Mouse (Mus musculus): ENCODE results near the gene Usp54. TPM values are rescaled to one million over a fixed set of nuclear protein-coding genes. Genes with fewer than 3 reads are reported as not detected.
A peak's percentile ranks its signal among the peaks of the same experiment; 100 is the strongest.

Gene Usp54
- total RNA-seq (2021), result 10 to 100 TPM; 12.6 to 16.6 TPM
- long read RNA-seq, experiment 1, partial matches to known transcripts, result 2 of 3 reads
- long read RNA-seq, experiment 1, other reads (novel, unspliced or antisense), result 1 of 3 reads
- long read RNA-seq, experiment 2, partial matches to known transcripts, result 3 of 4 reads
- long read RNA-seq, experiment 2, other reads (novel, unspliced or antisense), result 1 of 4 reads

DNA sequence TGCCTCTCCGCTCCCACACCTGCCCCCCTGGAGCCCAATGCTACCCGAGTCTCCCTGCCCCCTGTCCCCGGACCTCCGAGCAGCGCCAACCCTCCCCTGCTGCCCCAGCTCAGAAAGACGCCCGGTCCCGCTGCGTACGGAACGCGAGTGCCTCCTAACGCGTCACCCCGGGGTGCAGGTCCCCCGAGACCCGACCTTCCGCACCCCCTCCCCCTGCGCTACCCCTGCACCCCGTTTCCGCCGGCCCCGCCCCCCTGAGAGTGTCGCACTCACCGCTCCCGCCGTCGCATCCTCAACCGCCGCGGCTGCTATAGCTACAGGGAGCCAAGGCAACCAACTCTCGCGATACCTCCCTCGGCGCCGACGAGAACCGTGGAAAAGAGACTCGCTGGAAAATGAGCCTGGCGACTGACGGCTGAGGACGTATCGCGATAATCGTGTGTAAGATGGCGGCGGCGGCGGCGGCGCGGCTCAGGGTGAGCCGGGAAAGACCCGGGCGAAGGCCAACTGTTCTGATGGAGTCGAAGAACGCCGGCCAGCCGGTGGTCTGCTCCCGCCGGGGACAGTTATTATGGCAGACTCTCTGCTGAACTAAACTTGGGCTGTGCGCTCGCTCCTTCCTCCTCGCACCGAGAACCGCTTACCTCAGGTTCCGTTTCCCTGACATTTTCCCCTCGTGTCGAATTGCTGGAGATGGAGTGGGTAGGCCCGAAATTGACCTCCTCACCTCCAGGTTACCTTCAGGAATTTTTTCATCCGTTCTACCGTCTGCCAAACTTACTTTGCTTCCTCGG is at the start of gene Usp54:
Gene Usp54 (minus strand): TSS at position 420 of the 794 bp plus-strand sequence.
- DNase-seq, result peak; percentile 96 to 98
- intact Hi-C loops (cut with DNase I), result loop anchor here (2.0 to 10.0 kb wide), 3 partner anchors 20 to 246 kb away; partner anchors contain the start of gene Mrps16

DNA sequence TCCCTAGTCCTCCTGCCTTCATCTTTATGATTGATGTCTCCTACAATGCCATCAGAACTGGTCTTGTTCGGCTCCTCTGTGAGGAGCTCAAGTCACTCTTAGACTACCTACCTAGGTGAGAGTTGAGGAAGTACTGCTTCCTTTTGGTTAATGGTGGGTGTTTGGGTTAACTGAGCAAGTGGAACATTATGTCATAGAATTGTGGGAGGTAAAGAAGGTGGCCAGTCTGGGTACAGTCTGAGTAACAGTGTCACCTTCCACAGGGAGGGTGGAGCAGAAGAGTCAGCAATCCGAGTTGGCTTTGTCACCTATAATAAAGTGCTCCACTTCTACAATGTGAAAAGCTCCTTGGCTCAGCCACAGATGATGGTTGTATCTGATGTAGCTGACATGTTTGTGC is 48.1 kb upstream of the Usp54 start:
- DNase-seq, result no peak
- intact Hi-C loops (cut with DNase I), result no loop called here

DNA sequence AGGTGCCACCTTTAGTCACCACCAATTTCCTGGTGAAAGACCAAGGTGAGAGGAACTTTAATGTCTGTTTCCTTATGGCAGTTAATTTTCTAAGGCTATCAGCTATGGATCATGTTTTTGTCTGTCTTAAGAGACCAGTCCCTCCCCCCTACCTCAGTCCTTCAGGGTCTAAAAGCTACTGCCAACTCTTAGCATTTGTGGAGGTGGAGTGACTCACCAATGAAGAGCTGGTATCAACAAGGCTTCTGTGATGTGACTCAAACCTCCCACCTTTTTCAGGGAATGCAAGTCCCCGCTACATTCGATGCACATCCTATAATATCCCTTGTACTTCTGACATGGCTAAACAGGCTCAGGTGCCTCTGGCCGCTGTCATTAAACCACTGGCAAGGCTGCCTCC is 45.7 kb upstream of the Usp54 start:
- intact Hi-C loops (cut with DNase I), result no loop called here
- no peak for DNase-seq

DNA sequence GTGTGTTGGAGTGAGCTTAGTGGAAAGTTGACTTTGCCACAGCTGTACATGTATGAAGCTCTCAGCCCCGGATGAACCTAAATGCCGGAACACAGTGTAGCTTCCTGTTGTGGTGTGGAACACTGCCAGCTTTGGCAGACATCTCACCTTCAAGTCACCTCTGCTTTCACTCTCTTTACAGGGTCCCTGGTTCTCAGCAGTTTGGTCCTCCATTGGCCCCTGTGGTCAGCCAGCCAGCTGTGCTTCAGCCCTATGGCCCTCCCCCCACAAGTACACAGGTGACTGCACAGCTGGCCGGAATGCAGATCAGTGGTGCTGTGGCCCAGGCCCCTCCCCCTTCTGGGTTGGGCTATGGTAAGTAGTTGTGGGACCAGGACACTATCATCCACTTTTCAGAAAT is 41.6 kb upstream of the Usp54 start:
- intact Hi-C loops (cut with DNase I), result no loop called here
- peak in 1 of 2 experiments; percentile 48 for DNase-seq

DNA sequence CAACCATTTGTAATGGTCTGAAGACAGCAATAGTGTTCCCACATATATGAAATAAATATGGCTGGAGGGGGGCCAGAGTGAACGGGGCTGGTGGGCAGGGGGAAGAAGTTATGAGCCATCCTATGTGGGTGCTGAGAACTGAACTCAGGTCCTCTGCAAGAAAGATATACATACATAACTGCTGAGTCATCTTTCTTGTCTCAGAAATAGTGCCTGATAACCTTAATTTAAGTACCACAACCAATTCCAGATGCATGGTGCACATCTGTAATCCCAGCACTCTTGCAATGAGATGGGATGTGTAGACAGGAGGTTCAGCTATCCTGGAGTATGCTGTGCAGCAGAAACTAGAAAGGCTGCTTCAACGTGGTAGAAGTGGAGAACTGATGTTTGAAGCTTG is 40.9 kb upstream of the Usp54 start:
- no peak for DNase-seq
- intact Hi-C loops (cut with DNase I), result no loop called here

DNA sequence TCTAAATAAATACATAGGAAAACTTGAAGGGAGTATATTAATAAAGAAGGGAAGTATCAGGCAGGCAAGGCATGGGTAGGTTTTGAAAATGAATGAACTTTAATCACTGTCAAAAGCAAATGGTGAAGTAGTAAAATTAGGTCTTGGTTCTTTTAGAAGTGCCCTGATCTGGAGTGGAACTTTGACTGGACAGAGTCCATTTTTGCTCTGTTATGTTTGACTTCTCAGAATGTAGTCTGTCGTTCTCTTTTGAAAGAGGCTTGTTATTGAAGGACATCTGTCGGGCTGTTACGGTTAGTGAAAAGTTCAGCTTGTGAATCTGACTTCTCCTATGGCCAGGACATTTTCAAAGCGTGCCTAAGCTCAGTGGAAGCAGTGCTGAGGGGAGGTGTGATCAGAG is 37.0 kb upstream of the Usp54 start:
- intact Hi-C loops (cut with DNase I), result no loop called here
- DNase-seq, result no peak

DNA sequence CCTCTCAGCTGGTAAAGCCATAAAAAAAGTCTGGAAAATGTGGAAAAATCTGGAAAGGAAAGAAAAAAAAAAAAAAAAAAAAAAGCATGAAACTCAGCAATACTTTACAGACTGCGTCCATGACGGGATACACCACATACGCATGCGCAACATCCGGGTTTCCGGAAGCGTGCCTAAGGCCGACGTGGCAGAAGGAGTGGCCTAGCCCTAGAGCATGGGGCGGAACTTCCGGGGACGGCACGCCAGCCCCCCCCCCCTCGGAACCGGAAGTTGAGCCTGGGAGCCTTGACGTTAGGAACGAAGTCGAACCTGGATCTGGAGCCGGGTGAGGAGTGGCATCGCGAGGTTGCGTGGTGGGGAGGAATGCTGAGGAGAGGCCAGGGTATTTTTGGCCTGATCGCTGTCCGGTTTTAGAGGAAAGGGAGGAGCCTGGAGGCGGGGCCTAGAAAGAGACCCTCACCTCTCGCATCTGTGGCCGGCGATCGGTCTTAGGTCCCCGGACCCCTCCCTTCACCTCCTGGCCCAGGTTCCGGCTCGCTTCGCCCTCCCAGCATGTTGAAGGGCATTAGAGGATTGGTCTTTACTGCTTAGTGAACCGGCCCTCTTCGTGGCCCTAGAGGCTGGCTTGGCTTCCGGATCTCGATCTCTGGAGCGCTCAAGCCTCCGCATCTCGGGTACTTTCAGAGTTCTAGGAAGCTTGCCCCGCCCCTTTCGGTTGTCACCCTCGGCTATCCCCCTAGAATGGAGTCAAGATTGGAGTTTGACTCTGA is 33.4 kb upstream of the Usp54 start, which contains the start of gene Sec24c:
Gene Sec24c (plus strand): TSS at position 245 of the 770 bp plus-strand sequence.
- DNase-seq, result peak; percentile 98 to 99
- intact Hi-C loops (cut with DNase I), result no loop called here

DNA sequence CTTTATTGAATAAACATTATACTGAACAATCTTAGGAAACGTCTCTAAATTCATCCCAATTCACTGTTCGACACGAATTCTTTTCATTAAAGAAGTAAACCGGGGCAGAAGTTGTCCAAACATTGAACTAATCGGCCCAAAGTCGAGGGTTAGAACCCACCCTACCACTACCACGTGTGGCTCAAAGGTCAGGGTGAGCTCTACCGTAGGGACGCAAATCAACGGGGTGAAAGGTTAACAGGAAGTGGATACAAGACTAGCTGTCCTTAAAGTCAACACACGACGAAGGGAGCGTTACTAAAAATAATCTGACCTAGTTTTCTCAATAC is 32.8 kb upstream of the Usp54 start:
- DNase-seq, result peak in 1 of 2 experiments; percentile 56
- intact Hi-C loops (cut with DNase I), result no loop called here

DNA sequence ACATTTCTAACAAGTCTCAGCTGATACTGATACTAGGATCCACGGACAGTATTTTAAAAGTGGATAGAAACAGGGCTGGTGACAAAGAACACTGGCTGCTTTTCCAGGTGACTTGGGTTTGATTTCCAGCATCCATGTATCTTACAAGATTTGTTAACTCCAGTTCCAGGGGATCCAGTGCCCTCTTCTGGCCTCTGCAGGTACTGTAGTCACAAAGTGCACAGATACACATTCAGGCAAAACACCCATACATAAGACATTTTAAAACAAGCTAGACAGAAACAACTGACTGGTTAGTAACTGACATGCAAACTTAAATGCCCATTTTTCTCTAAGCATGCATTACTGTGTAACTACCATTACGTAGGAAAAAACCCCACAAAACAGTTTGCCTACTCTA is 32.1 kb upstream of the Usp54 start:
- DNase-seq, result peak in 1 of 2 experiments; percentile 60
- intact Hi-C loops (cut with DNase I), result no loop called here

DNA sequence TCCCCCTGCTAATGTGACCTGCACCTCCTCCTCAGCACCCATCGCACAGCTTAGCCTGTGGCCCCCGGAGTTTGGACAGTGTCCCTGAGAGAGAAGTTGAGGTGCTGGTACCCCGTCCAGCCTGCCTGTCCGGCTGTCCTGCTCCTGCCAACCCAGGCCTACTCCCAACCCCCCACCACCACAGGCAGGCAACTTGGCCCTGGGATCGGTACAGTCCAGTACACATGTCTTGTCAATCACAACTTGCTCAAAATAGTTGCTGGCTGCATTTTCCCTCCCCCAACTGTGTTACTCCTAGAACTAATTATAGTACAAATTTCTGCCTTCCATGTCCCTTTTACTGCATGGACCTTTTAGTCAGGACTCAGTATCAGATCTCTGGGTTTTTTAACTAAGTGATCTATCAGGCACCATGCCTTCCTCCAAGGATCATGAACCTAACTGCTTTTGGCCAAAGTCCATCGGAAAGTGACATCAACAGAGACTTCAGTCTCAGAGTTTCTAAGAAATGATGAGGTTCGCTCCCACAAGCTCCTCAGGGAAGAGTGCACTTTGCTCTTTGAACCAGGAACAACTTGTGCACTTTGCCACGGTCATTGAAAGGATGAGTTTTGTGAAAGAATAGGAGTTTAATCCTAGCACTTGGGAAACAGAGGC is 27.4 kb upstream of the Usp54 start, which contains the start of gene Synpo2l:
Gene Synpo2l (minus strand): TSS at position 201 of the 657 bp plus-strand sequence.
- peak; percentile 55 to 70 for DNase-seq
- intact Hi-C loops (cut with DNase I), result no loop called here

DNA sequence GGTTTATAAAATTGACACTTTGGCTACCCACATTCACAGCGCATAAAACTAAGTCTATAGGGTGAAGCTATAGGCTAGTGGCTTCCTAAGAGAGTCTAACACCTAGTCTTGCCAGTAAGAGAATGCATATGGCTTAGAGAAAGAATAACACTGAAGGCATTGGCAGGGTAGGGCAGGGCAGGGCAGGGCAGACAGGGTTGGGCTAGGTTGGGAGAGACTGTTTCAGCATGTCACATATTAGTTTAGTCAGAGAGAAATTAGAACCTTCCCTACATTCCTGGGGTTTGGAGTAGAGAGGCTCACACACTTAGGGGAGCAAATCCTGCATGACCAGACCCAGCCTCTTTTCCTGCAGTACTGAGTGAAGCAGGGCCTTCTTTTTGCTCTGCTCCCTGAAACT is 26.6 kb upstream of the Usp54 start:
- intact Hi-C loops (cut with DNase I), result no loop called here
- no peak for DNase-seq

DNA sequence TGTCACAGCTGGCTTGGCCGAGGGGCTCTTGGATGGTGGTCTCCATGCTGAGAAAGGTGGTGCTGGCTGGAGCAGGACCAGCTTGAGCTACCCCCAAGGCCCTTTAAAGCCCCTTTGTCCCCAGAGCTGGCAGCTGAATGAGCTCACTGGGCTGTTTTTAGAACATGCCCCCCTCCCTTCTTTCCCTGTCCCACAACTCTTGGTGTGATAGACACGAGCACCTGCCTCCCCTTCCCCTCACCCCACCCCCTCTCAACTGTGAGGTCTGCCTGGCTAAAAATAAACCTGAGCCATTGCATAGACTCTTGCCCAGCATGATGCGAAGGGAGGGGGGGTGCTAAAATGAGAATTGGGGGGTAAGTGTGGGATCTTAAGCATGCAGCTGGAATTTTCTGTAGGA is 23.6 kb upstream of the Usp54 start:
- intact Hi-C loops (cut with DNase I), result no loop called here
- peak in 1 of 2 experiments; percentile 45 for DNase-seq

DNA sequence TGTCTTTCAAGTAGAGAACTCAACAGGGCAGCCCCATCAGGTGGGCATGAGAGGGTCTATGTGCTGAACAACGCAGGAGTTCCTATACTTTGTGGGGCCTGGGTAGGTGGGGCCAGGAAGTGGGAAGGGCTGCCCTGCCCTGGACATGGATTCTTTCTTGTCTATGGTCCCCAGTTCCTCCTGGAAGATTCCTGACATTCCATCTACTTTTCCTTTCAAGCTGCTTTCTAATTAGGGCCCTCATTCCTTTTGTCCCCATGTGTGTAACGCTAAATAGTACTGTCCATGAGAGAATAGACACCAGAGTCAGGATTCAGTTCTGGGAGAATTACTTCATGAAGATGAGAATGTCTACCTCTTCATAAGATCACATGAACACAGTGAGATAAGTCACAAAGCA is 22.7 kb upstream of the Usp54 start:
- intact Hi-C loops (cut with DNase I), result no loop called here

DNA sequence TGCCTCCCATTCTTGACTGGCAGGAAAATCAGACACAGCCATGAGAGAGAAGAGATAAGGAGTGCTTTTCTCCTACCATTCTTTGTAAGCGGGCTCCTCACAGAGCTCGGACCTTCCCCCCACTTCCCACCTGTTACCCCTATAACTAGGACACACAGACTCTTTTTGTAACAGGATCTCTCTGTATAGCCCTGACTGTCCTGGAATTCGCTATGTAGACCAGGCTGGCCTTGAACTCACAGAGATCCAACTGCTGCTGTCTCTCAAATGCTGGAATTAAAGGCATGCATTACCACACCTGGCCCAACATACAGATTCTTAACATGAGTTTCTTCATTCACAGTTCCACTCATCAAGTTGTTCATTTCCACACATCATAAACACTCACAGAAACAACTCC is 21.9 kb upstream of the Usp54 start:
- intact Hi-C loops (cut with DNase I), result no loop called here
- DNase-seq, result no peak

More for the DNA sequence above, 22.7 kb upstream of the Usp54 start:
- DNase-seq, result no peak

DNA sequence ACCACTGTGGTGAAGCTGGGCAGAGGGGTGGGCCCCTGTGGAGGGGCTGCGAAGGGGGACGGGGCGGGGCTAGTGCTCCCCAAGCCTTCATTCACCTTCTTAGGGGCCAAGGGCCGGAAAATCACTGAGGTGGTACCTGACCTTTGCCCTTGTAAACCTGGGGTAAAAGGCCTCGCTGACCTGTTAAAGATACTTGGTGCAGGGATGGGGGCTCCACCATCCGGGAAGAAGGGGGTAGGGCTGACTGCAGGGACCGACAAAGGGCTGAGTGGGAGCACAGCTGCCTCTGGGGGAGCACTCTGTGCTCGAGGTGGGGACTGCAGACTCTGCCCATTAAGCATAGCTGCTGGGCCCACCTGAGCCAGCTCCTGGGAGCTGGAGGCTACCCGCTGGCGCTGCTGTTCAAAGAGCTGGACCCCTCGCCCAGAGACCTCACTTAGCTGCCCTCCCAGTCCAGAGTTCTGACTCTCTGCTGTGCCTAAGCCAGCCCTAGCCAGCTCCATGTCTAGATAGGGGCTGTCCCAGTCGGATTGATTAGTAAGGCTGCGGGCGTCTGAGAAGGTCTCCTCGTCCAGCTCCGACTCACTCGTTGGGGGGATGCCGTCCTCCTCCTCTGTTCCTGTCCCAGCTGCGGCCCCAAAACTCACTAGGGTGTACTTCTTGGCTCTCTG is 20.9 kb upstream of the Usp54 start:
- intact Hi-C loops (cut with DNase I), result loop anchor here (1.0 to 2.0 kb wide), 2 partner anchors 21 to 85 kb away; partner anchors contain the start of gene Usp54
- DNase-seq, result peak in 1 of 2 experiments; percentile 42

DNA sequence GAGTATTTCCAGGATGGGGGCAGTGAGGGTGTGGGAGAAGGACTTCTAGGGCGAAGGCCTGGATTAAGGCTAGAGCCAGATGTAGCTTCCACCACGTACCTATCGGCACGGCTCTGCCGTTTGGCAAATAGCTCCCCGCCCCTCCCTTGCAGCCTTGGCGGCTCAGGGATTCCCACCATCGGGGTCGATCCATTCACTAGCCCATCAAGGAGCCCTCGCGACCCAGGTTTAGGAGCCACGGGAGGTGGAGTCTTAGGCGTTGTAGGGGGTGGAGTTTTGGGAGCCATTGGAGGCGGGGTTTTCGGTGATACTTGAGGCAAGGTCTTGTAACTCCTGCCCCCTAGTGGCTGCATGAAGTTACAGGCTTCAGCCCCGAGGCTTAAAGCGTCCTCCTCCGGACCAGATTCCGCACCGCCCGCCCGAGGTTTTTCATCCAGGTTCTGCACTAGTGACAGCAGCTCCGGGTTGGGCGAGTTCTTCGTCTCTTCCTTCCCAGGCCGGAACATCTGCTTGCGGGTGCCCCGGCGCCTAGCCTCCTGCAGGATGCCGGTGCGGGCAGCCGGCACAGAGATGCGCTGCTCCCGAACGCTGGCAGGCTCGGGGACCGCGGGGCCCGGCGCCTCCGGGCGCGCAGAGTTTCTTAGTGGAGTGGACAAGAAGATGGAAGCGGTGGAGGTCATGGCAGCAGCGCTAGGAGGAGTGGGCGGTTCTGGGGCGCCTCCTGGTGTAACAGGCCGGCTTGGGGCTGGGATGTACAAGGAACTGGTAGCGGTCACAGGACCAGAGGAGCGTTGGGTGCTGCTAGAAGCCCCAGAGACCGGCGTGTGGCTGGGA is 20.2 kb upstream of the Usp54 start:
- intact Hi-C loops (cut with DNase I), result loop anchor here (1.0 to 2.0 kb wide), 2 partner anchors 20 to 85 kb away; partner anchors contain the start of gene Usp54
- peak; percentile 90 to 96 for DNase-seq

DNA sequence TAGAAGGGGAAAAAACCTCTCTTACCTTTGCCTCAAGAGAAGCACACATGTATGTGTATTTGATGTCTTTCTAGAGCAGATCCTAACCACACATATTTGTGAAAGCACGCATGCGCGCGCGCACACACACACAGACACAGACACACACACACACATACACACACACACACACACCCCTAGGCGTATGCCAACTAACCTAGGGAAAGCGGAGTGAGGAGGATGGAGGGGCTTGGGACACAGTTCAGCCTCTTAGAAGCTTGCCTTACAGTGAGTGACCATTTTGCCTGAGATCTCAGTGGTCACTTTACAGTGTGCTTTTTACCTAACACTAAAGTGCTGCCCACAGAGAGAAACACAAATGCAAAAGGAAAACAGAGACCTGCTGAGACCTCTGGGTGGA is 18.8 kb upstream of the Usp54 start:
- intact Hi-C loops (cut with DNase I), result loop anchor here (2.0 kb wide), 1 partner anchor 19 kb away; the partner anchor contains the start of gene Usp54
- DNase-seq, result no peak

DNA sequence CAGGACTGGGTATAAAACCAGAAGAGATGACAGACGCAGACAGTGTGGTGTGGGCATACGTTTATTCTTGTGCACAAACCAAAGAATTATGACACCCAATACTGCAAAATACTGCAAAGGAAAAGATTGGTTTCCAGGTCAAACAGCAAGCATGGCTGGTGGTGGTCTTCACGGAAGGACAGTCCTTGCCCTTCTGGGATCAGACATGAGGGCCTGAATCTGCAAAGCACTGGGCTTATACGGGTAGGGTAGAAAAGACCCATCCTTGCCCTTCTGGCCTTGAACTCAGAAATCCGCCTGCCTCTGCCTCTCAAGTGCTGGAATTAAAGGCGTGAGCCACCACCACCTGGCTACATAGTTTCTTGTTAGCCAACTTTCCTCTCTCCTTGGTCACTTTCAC is 18.0 kb upstream of the Usp54 start:
- intact Hi-C loops (cut with DNase I), result no loop called here
- DNase-seq, result no peak

DNA sequence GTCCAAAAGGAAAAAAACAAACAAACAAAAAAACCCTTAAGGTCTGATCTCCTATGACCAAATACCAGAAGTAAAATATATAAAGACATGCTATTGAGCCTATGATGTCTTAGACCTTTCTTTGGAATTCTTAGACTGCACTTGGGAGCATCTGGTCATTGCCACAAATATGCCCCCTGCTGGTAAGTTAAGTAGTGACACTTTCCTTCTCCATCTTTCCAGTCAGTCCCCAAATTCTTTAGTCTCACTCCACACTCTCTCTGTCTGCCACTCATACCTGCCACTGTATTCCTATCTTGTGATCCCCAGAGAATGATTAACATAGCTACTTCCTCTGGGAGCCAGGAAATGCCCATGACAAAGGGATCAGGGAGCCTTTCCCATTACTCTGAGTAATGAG is 17.5 kb upstream of the Usp54 start:
- intact Hi-C loops (cut with DNase I), result no loop called here
- DNase-seq, result peak in 1 of 2 experiments; percentile 68
